Mouse (Mus musculus): ENCODE results near the gene Ano10. TPM values are rescaled to one million over a fixed set of nuclear protein-coding genes. Genes with fewer than 3 reads are reported as not detected.

Ano10 gene
- polyA plus RNA-seq, 1 experiment, result 63.6 TPM

DNA sequence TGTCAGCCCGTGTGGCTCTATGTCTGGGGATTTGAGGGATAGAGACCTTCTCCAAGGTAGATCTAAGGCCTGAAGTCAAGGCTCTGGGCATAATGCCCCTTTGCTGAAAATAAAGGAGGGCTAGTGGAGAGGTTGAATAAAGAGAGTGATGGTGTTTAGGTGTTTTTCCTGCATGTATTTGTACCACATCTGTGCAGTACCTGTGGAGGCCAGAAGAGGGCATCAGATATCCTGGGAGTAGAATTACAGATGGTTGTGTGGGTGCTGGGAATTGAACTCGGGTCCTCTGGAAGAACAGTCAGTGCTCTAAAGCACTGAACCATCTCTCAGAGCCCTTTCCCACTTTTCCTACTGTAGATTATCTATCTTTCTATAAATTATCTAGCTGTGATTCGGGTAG, 149.4 kb downstream of the Ano10 start:
- Histone ChIP-seq H3K4me3 (ENCODE audit: insufficient read depth, low read length) (no peak overlapping the region), H3K4me1 (ENCODE audit: control insufficient read depth, insufficient read depth, low read length) (0 out of 2 replicates have a peak, but pooled peaks cover 2% of the 10 kb centered on the region)
- no peak for TF ChIP-seq CTCF (IDR thresholded peaks at IDR 0.05; ENCODE audit: borderline replicate concordance, insufficient read depth, low read length)
- no peak for TF ChIP-seq POLR2A (IDR thresholded peaks at IDR 0.05; ENCODE audit: low read depth, low read length)

DNA sequence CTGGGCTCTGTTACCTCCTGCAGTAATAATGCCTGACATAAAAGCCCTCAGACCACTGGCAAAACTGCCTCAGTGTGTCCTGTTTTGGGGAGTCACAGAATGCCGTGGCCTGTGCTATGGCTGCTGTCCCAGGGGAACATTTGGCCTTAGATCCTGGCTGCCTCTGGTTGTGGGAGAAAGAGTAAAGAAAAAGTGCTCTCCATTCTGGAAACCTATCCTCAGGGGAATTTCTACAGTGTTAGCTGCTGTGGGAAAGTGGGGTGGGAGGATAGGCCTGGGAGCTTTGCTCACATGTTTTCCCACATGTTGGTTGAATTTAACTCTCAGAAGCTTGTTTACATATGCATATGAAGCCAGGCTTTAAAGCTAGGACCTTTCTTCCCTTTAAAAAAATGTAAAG, 151.0 kb downstream of the Ano10 start:
- Histone ChIP-seq H3K4me3 (ENCODE audit: insufficient read depth, low read length) (no peak overlapping the region), H3K4me1 (ENCODE audit: control insufficient read depth, insufficient read depth, low read length) (0 out of 2 replicates have a peak, but pooled peaks cover 2% of the 10 kb centered on the region), H3K27ac (ENCODE audit: insufficient read depth, low read length) (no peak overlapping the region)
- TF ChIP-seq CTCF (IDR thresholded peaks at IDR 0.05; ENCODE audit: borderline replicate concordance, insufficient read depth, low read length) (no peak), POLR2A (IDR thresholded peaks at IDR 0.05; ENCODE audit: low read depth, low read length) (no peak)

More for the DNA sequence above, 149.4 kb downstream of the Ano10 start:
- no peak overlapping the region for H3K27ac ChIP-seq (ENCODE audit: insufficient read depth, low read length)

DNA sequence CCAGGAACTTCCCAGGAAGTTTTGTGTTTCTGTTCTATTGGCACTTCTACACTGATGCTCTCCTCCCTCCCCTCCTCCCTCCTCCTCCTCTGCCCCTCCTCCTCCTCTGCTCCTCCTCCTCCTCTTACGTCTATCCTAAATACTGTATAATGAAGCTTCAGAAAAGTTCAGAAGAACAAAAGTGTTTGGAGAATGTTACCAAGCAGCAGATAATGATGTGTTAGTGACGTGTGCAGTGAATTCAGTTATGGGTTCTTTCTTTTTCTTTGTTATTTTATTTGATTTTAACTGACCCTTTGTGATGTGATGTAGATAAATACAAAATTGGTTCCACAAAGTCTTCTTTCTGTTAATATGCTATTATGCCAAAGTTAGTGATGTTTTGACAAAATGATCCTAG, 155.0 kb downstream of the Ano10 start:
- TF ChIP-seq CTCF (IDR thresholded peaks at IDR 0.05; ENCODE audit: borderline replicate concordance, insufficient read depth, low read length) (no peak), POLR2A (IDR thresholded peaks at IDR 0.05; ENCODE audit: low read depth, low read length) (no peak)

DNA sequence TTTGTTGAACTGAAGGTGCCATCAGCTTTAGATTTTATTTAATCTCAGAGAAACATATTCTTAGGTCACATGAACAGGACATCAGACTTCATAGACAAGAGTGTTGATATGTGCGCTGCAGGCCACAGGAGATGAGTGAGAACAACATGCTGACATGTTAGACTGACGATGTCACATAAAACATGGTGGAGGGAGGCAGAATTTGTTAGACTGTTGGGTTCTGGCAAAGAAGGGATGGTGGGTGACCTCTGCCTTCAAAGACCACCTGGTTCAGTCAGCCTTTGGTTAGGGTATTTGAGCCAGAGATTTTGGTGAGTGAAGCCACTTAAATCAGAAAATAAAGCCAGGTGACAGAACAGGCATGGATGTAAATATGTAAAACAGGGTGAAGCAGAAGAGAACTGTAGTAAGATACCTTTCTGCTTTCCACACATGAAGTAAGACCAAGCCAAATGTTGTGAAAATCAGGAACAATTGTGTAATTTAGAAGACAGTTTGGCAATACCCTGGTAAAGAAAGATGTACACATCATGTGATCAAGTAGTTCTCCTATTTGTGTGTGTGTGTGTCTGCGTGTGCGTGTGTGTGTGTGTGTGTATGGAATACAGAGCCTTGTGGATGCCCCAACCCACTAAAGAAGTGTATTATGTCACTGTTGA, 155.7 kb downstream of the Ano10 start:
- no peak overlapping the region for H3K27ac ChIP-seq (ENCODE audit: insufficient read depth, low read length)
- TF ChIP-seq CTCF (IDR thresholded peaks at IDR 0.05; ENCODE audit: borderline replicate concordance, insufficient read depth, low read length), result no peak
- no peak for TF ChIP-seq POLR2A (IDR thresholded peaks at IDR 0.05; ENCODE audit: low read depth, low read length)
- peaks cover 4% of the 10 kb centered on the region; the same call in 1 of the 2 replicates for H3K4me1 ChIP-seq (ENCODE audit: control insufficient read depth, insufficient read depth, low read length)
- no peak overlapping the region for H3K4me3 ChIP-seq (ENCODE audit: insufficient read depth, low read length)

More for the DNA sequence above, 155.0 kb downstream of the Ano10 start:
- peaks cover 2% of the 10 kb centered on the region; the same call in 1 of the 2 replicates for H3K4me1 ChIP-seq (ENCODE audit: control insufficient read depth, insufficient read depth, low read length)
- H3K27ac ChIP-seq (ENCODE audit: insufficient read depth, low read length), result no peak overlapping the region
- H3K4me3 ChIP-seq (ENCODE audit: insufficient read depth, low read length), result no peak overlapping the region

DNA sequence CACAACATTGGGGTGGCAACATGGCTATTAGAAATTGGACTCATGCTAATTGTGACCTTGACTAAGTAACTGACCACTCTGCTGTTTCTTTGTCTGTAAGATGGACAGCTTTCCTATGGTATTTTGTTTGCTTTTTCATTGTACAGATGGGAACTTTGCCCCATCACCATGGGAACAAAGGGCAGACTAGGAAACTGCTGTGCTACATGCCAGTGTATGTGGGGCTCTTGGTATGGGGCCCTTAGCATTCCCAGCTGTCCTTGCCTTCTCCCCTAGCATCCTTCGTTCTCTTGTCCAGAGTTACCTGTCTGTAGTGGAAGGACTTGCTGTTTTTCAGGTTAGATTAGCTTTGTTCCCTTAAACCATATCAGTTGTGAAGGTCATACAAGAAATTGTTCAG, 156.3 kb downstream of the Ano10 start:
- no peak overlapping the region for H3K4me3 ChIP-seq (ENCODE audit: insufficient read depth, low read length)
- no peak for TF ChIP-seq POLR2A (IDR thresholded peaks at IDR 0.05; ENCODE audit: low read depth, low read length)
- TF ChIP-seq CTCF (IDR thresholded peaks at IDR 0.05; ENCODE audit: borderline replicate concordance, insufficient read depth, low read length), result no peak
- H3K4me1 ChIP-seq (ENCODE audit: control insufficient read depth, insufficient read depth, low read length), result peaks cover 4% of the 10 kb centered on the region; the same call in 1 of the 2 replicates
- no peak overlapping the region for H3K27ac ChIP-seq (ENCODE audit: insufficient read depth, low read length)

DNA sequence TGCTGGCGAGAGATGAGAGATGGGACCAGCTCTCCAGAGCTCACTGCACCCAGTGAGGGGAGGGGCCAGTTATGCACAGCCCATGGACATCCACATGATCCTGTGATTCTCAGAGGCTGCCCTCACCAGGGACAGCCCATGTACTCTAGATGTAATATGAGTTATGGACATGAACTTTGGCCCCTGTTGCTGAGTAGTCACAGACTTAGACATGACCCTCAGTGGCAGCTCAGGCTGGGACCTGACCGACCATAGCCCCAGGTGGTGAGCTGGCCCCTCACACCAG, 158.4 kb downstream of the Ano10 start:
- Histone ChIP-seq H3K4me3 (ENCODE audit: insufficient read depth, low read length) (no peak overlapping the region), H3K4me1 (ENCODE audit: control insufficient read depth, insufficient read depth, low read length) (peaks cover 3% of the 10 kb centered on the region; the same call in 1 of the 2 replicates), H3K27ac (ENCODE audit: insufficient read depth, low read length) (no peak overlapping the region)
- no peak for TF ChIP-seq CTCF (IDR thresholded peaks at IDR 0.05; ENCODE audit: borderline replicate concordance, insufficient read depth, low read length)
- TF ChIP-seq POLR2A (IDR thresholded peaks at IDR 0.05; ENCODE audit: low read depth, low read length), result no peak

DNA sequence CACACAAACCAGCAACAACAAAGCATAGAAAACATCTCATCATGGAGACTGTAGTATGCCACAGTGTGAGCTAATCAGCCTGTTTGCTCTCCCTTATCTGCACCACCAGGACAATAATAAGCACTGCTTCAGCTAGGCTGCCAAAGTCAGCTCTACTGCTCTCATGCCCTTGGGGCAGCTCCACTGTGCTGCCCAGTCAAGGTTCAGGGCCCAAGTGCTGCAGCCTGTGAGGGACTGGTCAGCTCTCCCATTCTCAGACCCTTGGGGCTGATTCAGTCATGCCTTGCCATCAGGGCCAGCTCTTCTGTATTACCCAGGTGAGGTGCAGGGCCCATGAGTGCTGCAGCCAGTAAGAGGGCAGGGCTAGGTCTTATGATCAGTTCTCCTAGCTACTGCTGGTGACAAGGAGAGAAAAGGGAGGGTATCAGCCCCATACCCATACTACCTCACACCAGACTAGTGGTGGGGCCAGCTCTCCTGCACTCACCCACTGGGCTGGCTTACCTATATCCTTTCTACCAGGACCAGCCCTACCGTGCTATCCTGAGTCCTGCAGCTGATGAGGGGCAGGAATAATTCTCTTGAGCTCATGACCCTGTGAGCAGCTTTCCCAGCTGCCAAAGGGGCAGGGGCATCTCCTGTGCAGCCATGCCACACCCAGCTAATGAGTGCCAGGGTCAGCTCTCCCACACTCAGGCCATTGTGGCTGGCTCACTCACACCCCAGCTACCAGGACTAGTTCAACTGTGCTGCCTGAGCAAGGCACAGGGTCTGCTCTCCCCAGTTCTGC, 158.9 kb downstream of the Ano10 start:
- H3K4me3 ChIP-seq (ENCODE audit: insufficient read depth, low read length), result no peak overlapping the region
- peaks cover 3% of the 10 kb centered on the region; the same call in 1 of the 2 replicates for H3K4me1 ChIP-seq (ENCODE audit: control insufficient read depth, insufficient read depth, low read length)
- H3K27ac ChIP-seq (ENCODE audit: insufficient read depth, low read length), result no peak overlapping the region
- no peak for TF ChIP-seq CTCF (IDR thresholded peaks at IDR 0.05; ENCODE audit: borderline replicate concordance, insufficient read depth, low read length)
- no peak for TF ChIP-seq POLR2A (IDR thresholded peaks at IDR 0.05; ENCODE audit: low read depth, low read length)

DNA sequence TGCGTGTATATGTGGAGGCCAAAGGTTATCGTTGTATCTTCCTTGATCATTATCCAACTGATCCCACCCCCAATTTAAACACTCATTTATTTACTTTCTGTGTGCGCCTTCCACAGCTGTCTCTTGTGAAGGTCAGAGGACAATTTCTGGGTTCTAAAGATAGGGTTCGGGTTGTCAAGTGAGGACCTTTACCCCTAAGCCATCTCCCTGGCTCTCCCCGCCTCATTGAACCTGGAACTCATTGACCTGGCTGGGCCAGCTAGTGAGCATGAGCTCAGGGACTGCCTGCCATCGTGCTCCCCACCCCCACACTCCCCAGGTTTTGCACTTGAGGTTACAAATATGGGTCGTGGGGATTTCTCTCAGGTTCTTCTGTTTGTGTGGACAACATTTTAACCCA, 162.1 kb downstream of the Ano10 start:
- no peak for TF ChIP-seq CTCF (IDR thresholded peaks at IDR 0.05; ENCODE audit: borderline replicate concordance, insufficient read depth, low read length)
- Histone ChIP-seq H3K27ac (ENCODE audit: insufficient read depth, low read length) (no peak overlapping the region), H3K4me3 (ENCODE audit: insufficient read depth, low read length) (no peak overlapping the region), H3K4me1 (ENCODE audit: control insufficient read depth, insufficient read depth, low read length) (peaks cover 3% of the 10 kb centered on the region; the same call in 1 of the 2 replicates)

DNA sequence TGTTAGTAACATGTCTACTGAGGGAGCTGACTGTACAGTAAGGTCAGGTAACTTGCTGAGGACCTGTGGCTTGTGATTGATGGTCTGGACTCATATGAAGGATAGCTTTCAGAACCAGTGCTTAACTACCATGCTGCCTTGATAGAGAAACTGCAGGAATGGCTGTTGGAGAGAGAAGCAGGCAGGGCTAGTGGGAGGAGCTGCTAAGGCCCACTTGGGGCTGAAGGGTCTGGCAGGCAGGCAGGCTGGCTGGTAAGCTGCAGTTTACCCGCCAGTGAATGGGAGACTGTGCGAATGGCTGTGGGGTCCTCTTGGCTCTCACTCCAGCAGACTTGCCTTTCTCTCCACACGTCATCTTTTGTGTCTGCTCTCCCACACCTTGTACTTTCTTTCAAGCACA, 163.6 kb downstream of the Ano10 start:
- Histone ChIP-seq H3K4me3 (ENCODE audit: insufficient read depth, low read length) (no peak overlapping the region), H3K27ac (ENCODE audit: insufficient read depth, low read length) (no peak overlapping the region), H3K4me1 (ENCODE audit: control insufficient read depth, insufficient read depth, low read length) (peaks cover 3% of the 10 kb centered on the region; the same call in 1 of the 2 replicates)
- TF ChIP-seq CTCF (IDR thresholded peaks at IDR 0.05; ENCODE audit: borderline replicate concordance, insufficient read depth, low read length) (no peak), POLR2A (IDR thresholded peaks at IDR 0.05; ENCODE audit: low read depth, low read length) (no peak)

DNA sequence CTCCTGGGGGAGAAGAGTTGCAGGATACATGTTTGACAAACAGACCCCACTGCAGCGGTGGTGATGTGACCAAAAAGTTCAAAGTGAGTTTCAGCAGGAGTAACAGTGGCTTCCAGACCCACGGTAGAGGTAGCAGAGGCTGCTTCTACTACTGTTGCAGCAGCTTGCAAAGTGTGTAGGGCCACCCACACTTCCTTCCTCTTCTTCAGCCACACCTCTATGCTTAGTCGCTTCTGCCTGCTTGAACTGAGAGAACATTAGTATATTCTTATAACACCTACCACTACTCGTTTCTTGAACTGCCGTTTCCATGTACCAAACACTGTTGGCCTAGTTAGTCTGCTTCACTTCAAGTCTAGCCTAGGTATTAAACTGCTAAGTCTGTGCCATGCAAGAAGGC, 165.5 kb downstream of the Ano10 start:
- Histone ChIP-seq H3K4me1 (ENCODE audit: control insufficient read depth, insufficient read depth, low read length) (peaks cover 8% of the 10 kb centered on the region), H3K4me3 (ENCODE audit: insufficient read depth, low read length) (no peak overlapping the region), H3K27ac (ENCODE audit: insufficient read depth, low read length) (no peak overlapping the region)
- TF ChIP-seq POLR2A (IDR thresholded peaks at IDR 0.05; ENCODE audit: low read depth, low read length) (no peak), CTCF (IDR thresholded peaks at IDR 0.05; ENCODE audit: borderline replicate concordance, insufficient read depth, low read length) (no peak)

Measured in embryonic fibroblast, embryonic 13.5 days (primary cell).